Mouse (Mus musculus) heart, postnatal 36 days (tissue): ENCODE data around the gene Nbas. TPM values are rescaled to one million over a fixed set of nuclear protein-coding genes. Genes with fewer than 3 reads are reported as not detected.

Source experiments
- DNase-seq, 2 experiments: peaks; one replicate each; pipeline ENCODE4 v3.0.0; 2021 to 2022
- intact Hi-C: fragments of 180-260 bp; cut with DNase I; formaldehyde crosslinking; loops from one replicate; pipeline ENCODE4 v1.15.1; 2025
- total RNA-seq, 2 experiments: library from RNA; stranded (reverse); gene quantifications; 2 replicates each; pipeline ENCODE4 v1.2.3; 2021

The Nbas gene
- total RNA-seq, 2 experiments from 2014 or later: 32.3 to 33.7 TPM

DNA sequence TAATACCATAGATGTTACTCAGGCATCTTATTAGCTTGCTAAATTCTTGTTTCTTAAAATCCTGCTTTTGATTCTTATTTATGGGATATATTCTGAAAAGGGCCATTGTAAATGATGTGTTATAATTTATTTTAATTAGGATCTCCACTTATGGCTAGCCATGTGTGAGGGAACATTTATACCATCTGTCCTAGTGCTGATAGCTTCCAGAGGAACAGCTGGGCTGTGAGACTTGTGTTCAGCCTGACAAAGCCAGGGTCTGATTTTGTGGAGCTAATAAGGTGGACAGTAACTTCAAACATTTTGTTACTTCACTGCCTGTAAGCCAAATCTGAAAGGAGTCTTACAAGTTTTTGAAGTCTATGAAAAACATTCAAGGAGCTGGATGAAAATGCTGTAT, 113.1 kb downstream of the Nbas start:
- DNase-seq: no peak
- intact Hi-C loops: no loop called here

DNA sequence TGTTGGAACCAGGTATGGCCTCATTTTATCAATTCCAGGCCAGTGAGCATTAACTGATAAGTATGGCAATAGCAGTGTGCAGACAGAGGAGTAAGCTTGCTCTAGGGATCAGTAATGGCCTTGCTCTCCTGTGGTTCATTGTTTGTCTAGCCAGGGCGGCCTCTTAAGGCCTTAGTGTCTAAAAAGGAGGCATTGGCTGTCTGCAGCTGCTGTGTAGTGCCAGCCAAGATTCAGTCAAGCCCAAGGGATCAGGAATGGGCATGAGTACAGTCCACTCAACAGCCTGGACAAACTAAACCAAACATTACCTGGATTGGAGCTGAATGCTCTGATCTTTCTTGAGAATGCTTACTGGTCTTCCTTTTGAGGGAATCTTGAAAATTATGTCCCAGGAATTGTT, 120.7 kb downstream of the Nbas start:
- DNase-seq: no peak
- intact Hi-C loops: no loop called here

DNA sequence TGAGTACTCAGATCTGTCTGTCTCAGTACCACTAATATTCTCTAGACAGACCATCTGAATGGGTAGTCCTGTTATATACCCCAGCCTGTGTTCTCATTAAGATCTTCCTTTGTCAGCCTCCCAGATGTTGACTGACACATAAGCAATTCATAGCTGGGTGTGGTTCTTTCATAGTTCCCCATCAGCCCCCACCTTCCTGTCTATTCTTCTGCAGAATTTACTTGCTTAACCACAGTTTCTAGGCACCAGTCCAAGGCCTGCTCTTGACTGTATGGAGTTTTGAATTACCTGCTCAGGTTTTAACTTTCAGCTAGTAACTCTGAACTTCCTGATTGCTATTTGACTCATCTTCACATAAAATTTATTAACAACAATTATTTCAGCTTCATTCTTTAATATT, 141.3 kb downstream of the Nbas start:
- intact Hi-C loops: no loop called here

DNA sequence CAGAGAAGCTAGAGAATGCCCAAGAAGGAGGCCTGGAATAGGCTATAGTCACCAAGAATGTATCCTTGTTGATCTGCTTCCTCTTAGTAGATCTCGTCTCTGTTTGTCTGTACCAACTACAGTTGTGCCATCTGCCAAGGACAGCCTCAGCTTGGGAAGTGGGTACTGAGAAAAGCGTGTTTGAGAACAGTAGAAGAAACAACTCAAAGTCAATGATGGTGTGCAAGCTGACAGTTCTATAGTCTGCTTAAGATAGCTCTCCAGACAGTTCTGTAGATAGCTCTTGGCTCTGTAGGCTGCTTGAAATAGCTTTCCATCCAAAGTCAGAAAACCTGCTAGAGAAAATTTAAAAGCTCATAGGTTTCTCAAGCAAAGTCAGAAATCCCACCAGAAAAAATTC, 149.7 kb downstream of the Nbas start:
- intact Hi-C loops: no loop called here
- DNase-seq: no peak

More for the DNA sequence above, 141.3 kb downstream of the Nbas start:
- DNase-seq: no peak

DNA sequence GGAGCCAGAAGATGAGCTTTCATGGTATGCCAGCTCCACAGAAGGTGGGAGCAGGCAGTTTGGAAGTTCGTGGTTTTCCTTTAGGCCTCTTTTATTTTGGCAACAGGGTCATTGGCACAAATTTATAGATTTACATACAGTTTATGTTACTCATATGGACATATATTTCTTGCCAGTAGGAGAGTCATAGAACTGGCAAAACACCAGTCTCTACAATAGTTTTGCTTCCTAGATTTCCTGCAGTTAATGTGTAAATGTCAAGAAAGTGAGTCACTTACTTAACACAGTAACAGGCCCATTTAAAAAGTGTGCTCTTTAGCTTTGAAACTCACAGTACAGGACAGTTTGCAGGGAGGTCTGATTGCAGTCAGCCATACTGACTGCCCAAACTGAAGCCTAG, 161.3 kb downstream of the Nbas start:
- DNase-seq: no peak
- intact Hi-C loops: no loop called here

DNA sequence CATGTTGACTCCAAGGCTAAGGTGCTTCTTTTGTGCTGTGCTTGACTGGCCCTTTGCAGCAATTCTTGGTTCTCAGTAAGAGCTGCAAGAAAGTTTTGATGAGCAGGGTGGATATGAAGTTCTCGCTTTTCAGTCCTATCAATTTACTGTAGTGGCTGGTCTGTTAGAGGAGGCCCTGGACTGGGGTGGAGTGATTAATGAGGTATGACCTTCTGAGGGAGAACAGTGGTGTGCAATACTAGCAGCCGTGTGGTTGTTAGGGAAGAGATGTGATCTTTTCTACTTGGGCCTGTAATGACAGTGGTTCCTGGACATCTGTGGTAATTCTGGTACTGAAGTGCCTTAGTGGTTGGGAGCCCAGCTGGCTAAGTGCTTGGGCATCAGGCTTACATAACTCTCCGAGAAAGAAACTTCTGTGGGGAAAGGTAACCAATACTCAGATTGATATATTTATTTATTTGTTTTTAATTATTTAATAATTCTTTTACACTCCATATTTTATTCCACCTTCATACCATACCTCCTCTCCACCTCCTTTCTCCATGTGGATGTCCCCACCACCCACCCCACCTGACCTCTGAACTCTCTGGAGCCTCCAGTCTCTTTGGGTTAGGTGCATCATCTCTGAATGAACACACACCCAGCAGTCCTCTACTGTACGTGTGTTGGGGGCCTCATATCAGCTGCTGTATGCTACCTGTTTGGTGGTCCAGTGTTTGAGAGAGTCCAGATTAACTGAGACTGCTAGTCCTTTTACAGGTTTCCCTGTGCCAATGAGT, 175.9 kb downstream of the Nbas start:
- no peak for DNase-seq
- intact Hi-C loops: no loop called here

GRCm38 (mm10) chr12:13445486-13446065, 176.6 kb downstream of the Nbas start:
- no peak for DNase-seq
- intact Hi-C loops: no loop called here

- intact Hi-C loops: no loop called here
- no peak for DNase-seq
These were observed 180.0 kb downstream of the Nbas start for GRCm38 (mm10) chr12:13448916-13449315.

DNA sequence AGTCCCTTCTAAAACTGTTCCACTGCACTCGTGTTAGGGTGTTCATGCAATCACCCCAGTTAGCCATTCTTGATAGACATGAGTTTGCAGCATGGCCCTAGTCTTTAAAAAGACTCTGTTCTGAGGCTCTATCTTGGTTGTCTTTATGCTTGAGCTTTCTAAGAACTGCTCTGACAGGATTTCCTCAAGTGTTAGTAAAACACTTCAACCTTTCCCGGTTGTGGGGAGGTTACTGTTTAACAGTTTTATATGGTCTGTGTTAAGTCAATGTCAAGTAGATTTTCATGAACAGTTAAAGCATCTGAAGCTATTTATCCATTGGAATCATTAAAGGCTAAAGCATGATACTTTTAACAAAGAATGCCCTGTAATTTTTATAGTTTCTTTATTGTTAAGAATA, 183.1 kb downstream of the Nbas start:
- intact Hi-C loops: no loop called here
- no peak for DNase-seq

- intact Hi-C loops: no loop called here
- DNase-seq: no peak
These were observed 191.4 kb downstream of the Nbas start for GRCm38 (mm10) chr12:13460223-13460853.

DNA sequence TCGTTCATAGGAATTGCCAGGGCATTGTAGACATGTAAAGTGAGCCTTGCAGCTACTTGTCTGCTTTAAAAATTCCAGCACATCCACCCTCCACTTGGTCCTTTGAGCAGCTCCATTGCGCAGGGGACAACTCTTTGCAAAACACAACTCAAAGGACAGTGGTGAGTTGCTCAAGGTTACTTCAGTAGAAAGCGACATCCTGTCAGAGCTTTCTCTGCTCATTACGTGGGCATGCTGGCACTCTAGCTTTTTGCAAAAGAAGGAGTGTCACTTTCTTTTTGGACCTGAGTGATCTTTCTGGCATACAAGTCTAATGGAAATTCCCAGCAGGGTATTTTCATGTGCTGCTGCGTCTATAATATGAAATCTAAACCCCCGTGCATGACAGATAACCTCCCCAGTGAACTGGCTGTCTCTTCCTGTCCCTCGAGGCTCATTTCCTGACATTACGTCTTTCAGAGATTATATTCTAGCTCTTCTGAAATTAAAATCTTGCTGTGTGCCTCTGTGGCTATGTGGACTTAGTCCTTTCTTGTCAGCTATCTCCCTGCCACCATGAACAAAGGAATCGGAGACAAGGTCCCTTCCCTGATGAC, 192.7 kb downstream of the Nbas start:
- intact Hi-C loops: no loop called here

GRCm38 (mm10) chr12:13462397-13462796, 193.5 kb downstream of the Nbas start:
- intact Hi-C loops: no loop called here
- no peak for DNase-seq

More for the DNA sequence above, 192.7 kb downstream of the Nbas start:
- DNase-seq: no peak

- intact Hi-C loops: no loop called here
- DNase-seq: no peak
These were observed 196.6 kb downstream of the Nbas start for GRCm38 (mm10) chr12:13465554-13465953.

DNA sequence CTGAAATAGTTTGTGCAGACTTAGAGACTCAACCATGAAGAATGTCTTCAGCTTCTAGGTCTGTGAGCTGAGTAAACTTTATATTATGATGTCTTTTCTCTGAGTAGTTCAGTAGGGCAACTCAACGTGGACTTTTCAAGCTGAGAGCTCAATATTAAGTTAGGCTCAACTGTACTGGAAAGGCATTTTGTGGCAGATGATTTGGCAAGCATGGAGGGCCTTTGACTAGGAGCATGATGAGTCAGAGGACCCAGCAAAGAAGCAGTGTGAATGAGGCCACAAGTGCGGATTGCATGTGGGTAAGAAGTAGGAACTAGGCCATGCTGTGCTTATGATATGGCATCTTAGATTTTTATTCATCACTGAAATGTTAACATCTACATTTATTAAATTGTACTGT, 205.9 kb downstream of the Nbas start:
- DNase-seq: no peak
- intact Hi-C loops: no loop called here

- no peak for DNase-seq
- intact Hi-C loops: no loop called here
These were observed 210.2 kb downstream of the Nbas start for GRCm38 (mm10) chr12:13479163-13479562.

DNA sequence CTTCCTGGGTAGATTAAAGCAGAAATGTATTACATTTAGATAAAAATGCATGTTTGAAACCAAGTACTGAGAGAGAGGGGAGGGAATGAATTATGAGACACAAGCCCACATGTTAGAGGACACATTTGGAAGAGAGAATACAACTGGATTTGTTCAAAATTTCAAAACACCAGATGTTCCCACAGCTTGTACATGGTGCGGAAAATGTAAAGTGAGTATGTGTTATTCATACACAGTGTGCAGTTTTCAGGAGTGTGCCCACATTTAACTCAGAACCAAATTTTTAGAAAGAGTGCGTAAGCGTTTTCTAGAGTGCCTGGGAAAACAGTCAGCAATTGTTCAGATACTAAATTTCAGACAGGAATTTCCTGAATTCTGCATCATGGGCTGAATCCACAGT, 217.3 kb downstream of the Nbas start:
- intact Hi-C loops: no loop called here

GRCm38 (mm10) chr12:13497211-13497610, 228.3 kb downstream of the Nbas start:
- intact Hi-C loops: no loop called here
- no peak for DNase-seq

More for the DNA sequence above, 217.3 kb downstream of the Nbas start:
- DNase-seq: no peak

- DNase-seq: no peak
- intact Hi-C loops: no loop called here
These were observed 230.4 kb downstream of the Nbas start for GRCm38 (mm10) chr12:13499237-13499889.

GRCm38 (mm10) chr12:13500191-13500590, 231.3 kb downstream of the Nbas start:
- intact Hi-C loops: no loop called here
- DNase-seq: no peak

DNA sequence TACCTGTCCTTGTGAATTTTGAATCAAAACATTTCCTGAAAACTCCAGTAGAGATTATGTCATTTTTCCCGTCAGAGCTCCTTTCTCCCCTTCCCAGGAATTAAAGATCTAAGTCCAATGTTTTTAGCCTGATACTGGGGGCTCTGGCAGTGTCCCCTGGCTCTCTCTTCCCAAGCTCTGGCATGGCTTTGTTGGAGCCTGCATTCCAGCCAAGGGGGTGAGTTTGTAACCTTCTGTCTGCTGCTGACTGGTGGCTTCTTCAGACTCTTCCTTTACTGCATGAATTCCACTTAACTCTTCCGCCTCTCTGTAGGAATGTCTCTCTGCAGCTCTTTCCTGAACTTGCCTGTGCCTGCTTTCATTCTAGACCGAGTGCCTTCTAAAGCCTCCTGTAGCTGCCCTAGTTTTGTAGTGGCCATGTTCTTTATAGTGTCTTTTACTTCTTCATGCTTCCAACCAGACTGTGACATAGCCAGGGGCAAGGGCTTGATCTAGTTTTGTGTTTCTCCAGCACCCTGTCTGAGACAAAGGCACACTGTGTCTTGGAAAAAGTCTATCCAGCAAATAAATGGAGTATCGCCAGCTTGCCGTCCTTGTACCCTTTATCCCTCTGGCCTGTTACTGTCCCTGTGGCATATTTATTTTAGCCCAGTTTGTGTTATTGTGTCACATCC, 236.0 kb downstream of the Nbas start:
- DNase-seq: no peak
- intact Hi-C loops: no loop called here

DNA sequence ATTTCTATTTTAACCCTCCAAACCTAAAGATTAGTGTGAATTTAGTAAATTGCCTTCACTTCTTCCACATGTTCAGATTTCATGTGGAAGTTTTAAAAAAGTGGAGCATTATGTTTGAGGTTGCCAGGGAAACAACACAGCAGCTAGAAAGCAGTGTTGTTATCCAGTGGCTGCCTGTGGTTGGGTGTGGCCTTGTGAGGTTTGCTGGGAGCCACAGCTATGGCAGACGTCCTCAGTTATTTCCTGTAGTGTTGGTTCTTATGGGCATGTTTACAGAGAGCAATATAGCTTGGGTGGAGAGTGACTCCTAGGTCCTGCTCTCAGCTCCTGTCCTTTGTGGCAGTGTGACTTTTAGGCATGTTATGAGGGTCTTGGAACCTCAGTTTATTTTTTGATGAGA, 249.1 kb downstream of the Nbas start:
- no peak for DNase-seq
- intact Hi-C loops: no loop called here
